23 mouse cellular contexts compared by ENCODE assay signal in genomic region chr11:83551668-83552067, GRCm38 (mm10). TPM values are rescaled to one million over a fixed set of nuclear protein-coding genes. Genes with fewer than 3 reads are reported as not detected.
DNase-seq lines count a peak whose midpoint lies in the region; TF ChIP-seq lines count a peak whose summit lies in the region.
"Had no signal": no experiment of that assay in that cellular context is flagged by ENCODE, and none has a peak within 500 bp of the region (broad histone marks: within the 10 kb centered on the region; RNA-seq: fewer than 3 reads in every experiment).

No protein-coding gene starts in this region.

- H3K9ac ChIP-seq in CH12.LX (ENCODE audit: insufficient read depth, low read depth) = no peak overlapping the region

- peak; percentile 68 for TF ChIP-seq EP300 in CH12.LX (IDR thresholded peaks at IDR 0.05; ENCODE audit: low read length)

- H3K4me1 ChIP-seq in testis, adult 2 months (ENCODE audit: control insufficient read depth, insufficient read depth, low read length) = no peaks in the 10 kb centered on the region
- peaks cover 25 to 48% of the 10 kb centered on the region in 2 experiments for H3K4me1 ChIP-seq in CH12.LX (ENCODE audit: control insufficient read depth in 1 of 2, insufficient read depth in 2 of 2)

- peak overlapping the region; percentile 97 for H3K27ac ChIP-seq in testis, adult 2 months (ENCODE audit: control insufficient read depth, insufficient read depth, low read depth, low read length)
- no peak overlapping the region for H3K27ac ChIP-seq in CH12.LX (ENCODE audit: insufficient read depth, low read depth)

- no peaks in the 10 kb centered on the region for H3K27me3 ChIP-seq in testis, adult 2 months (ENCODE audit: control insufficient read depth, insufficient read depth, low read length)
- no peaks in the 10 kb centered on the region for H3K27me3 ChIP-seq in CH12.LX (replicated peaks)
- H3K27me3 ChIP-seq: Patski had no signal

- dilution Hi-C loops in CH12.LX (cut with MboI; ENCODE audit: extremely low pct_ligation_motif_present, extremely low pct_unique_long_range_greater_than_20kb, low sequenced_read_pairs) = no loop called here

- in situ Hi-C loops in CH12.LX (cut with MboI; ENCODE audit: low pct_ligation_motif_present, low pct_unique_long_range_greater_than_20kb, low sequenced_read_pairs) = loop anchor here (25.0 kb wide), 1 partner anchor 386 kb away; the partner anchor contains the start of gene Ddx52

- no peak overlapping the region for H3K4me3 ChIP-seq in testis, adult 2 months (ENCODE audit: control insufficient read depth, low read depth, low read length)
- H3K4me3 ChIP-seq in CH12.LX (replicated peaks in 1 of 3; ENCODE audit: low read depth in 2 of 3, low read length in 2 of 3, poor library complexity in 1 of 3) = peak overlapping the region in 2 of 3 experiments; percentile 3 to 34

- no peak for DNase-seq in testis, postnatal 10 days (ENCODE audit: low spot score)
- no peak for DNase-seq in CH12.LX (ENCODE audit: extremely low read depth)
- DNase-seq in kidney, adult 9 months = no peak
- DNase-seq: adrenal gland, adult 2 months; adrenal gland, adult 8-10 months; adrenal gland, postnatal 10 days; adrenal gland, postnatal 14 days; adrenal gland, postnatal 25 days; adrenal gland, postnatal 36 days; B cell, adult 2 months; cerebellum, adult 11 months; cerebellum, adult 11-12 months; cerebellum, adult 18-20 months; cerebellum, adult 2 months had no signal

- peaks cover 6% of the 10 kb centered on the region for H3K9me3 ChIP-seq in CH12.LX (replicated peaks; ENCODE audit: low read length)
- H3K9me3 ChIP-seq: G1E had no signal

- H3K4me2 ChIP-seq in CH12.LX (ENCODE audit: insufficient read depth, low read depth, poor library complexity, severe bottlenecking) = 0 out of 2 replicates have a peak overlapping the region, but pooled peaks have one; percentile 3

- TF ChIP-seq POLR2A in testis, adult 2 months (IDR thresholded peaks at IDR 0.05; ENCODE audit: control insufficient read depth, low read depth, low read length) = no peak
- no peak; the same call in 1 of the 2 replicates for TF ChIP-seq POLR2A in CH12.LX (IDR thresholded peaks at IDR 0.05; ENCODE audit: low read depth, low read length)

- no peak for TF ChIP-seq CTCF in testis, adult 2 months (IDR thresholded peaks at IDR 0.05; ENCODE audit: control insufficient read depth, insufficient read depth, insufficient replicate concordance, low read depth, low read length)
- no peak for TF ChIP-seq CTCF in CH12.LX (conservative IDR thresholded peaks at IDR 0.05 in 1 of 2, IDR thresholded peaks at IDR 0.05 in 1 of 2; ENCODE audit: low read depth in 2 of 2, low read length in 2 of 2)

- no peaks in the 10 kb centered on the region for H3K36me3 ChIP-seq in testis, adult 2 months (ENCODE audit: control insufficient read depth, insufficient read depth, low read length)
- H3K36me3 ChIP-seq in CH12.LX (replicated peaks in 1 of 2; ENCODE audit: control insufficient read depth in 1 of 2, insufficient read depth in 1 of 2, low read length in 1 of 2) = no peaks in the 10 kb centered on the region
- H3K36me3 ChIP-seq: G1E had no signal

- TF ChIP-seq RAD21 in CH12.LX (IDR thresholded peaks at IDR 0.05; ENCODE audit: low read depth, low read length) = no peak

- no peaks in the 10 kb centered on the region for H3K79me2 ChIP-seq in CH12.LX (replicated peaks; ENCODE audit: control insufficient read depth, extremely low read depth, insufficient read depth, poor library complexity, severe bottlenecking)

TF ChIP-seq in CH12.LX, 34 proteins besides CTCF, POLR2A, EP300 and RAD21:
- TF ChIP-seq NELFE (IDR thresholded peaks at IDR 0.05; ENCODE audit: low read depth, low read length) (no peak), KAT2A (IDR thresholded peaks at IDR 0.05; ENCODE audit: insufficient replicate concordance, low read length) (no peak), ETS1 (conservative IDR thresholded peaks at IDR 0.05; ENCODE audit: low read depth, low read length) (peak; percentile 48), SMC3 (IDR thresholded peaks at IDR 0.05; ENCODE audit: low read depth, low read length) (peak; percentile 1; the same call in 1 of the 2 replicates), TCF12 (IDR thresholded peaks at IDR 0.05; ENCODE audit: low read depth, low read length) (peak; percentile 65; the same call in 1 of the 2 replicates), POLR2AphosphoS2 (IDR thresholded peaks at IDR 0.05; ENCODE audit: low read depth, low read length) (no peak), NRF1 (IDR thresholded peaks at IDR 0.05; ENCODE audit: low read depth, low read length) (no peak), MAFK (IDR thresholded peaks at IDR 0.05; ENCODE audit: insufficient replicate concordance, low read length) (no peak), CHD1 (IDR thresholded peaks at IDR 0.05; ENCODE audit: low read depth, low read length) (no peak), ZNF384 (IDR thresholded peaks at IDR 0.05; ENCODE audit: low read depth, low read length) (no peak), IRF4 (IDR thresholded peaks at IDR 0.05; ENCODE audit: low read depth, low read length) (peak; percentile 73), BHLHE40 (IDR thresholded peaks at IDR 0.05; ENCODE audit: low read depth, low read length) (peak; percentile 45; the same call in 1 of the 2 replicates), HCFC1 (IDR thresholded peaks at IDR 0.05; ENCODE audit: low read depth, low read length) (no peak), USF1 (IDR thresholded peaks at IDR 0.05; ENCODE audit: low read depth, low read length) (no peak), ELF1 (IDR thresholded peaks at IDR 0.05; ENCODE audit: low read depth, low read length) (no peak), JUN (IDR thresholded peaks at IDR 0.05; ENCODE audit: insufficient read depth, low read depth, low read length) (no peak), PAX5 (IDR thresholded peaks at IDR 0.05; ENCODE audit: low read length) (no peak), ZKSCAN1 (IDR thresholded peaks at IDR 0.05; ENCODE audit: borderline replicate concordance, low read depth, low read length) (no peak), MXI1 (IDR thresholded peaks at IDR 0.05; ENCODE audit: low read depth, low read length) (no peak), TBP (conservative IDR thresholded peaks at IDR 0.05; ENCODE audit: low read depth, low read length) (0 out of 2 replicates have a peak, but pooled peaks have one; percentile 33), JUND (conservative IDR thresholded peaks at IDR 0.05; ENCODE audit: low read depth, low read length) (no peak; the same call in 1 of the 2 replicates), ZC3H11A (IDR thresholded peaks at IDR 0.05; ENCODE audit: low read depth, low read length) (no peak), RCOR1 (conservative IDR thresholded peaks at IDR 0.05; ENCODE audit: low read depth, low read length) (no peak), SIN3A (IDR thresholded peaks at IDR 0.05; ENCODE audit: low read length) (no peak), UBTF (IDR thresholded peaks at IDR 0.05; ENCODE audit: low read depth, low read length) (no peak), MEF2A (IDR thresholded peaks at IDR 0.05; ENCODE audit: borderline replicate concordance, low read depth, low read length) (peak; percentile 64; the same call in 1 of the 2 replicates), MYC (IDR thresholded peaks at IDR 0.05; ENCODE audit: low read depth, low read length) (peak; percentile 41; the same call in 1 of the 2 replicates), ZMIZ1 (IDR thresholded peaks at IDR 0.05; ENCODE audit: low read depth, low read length) (no peak), MAZ (IDR thresholded peaks at IDR 0.05; ENCODE audit: low read depth, low read length) (peak; percentile 25; the same call in 1 of the 2 replicates), MAX (IDR thresholded peaks at IDR 0.05; ENCODE audit: low read length) (no peak)

RNA-seq across cellular contexts. Expression of gene Ccl5, which starts 21.4 kb away (rescaled TPM):
- polyA plus RNA-seq in testis, adult 2 months (2012; rRNA removed) = 2.3 and 3.5 TPM in 2 replicates
- total RNA-seq in CH12.LX (2012; rRNA removed) = 0.68 TPM in 1 of 2 replicates, not detected in the other
- total RNA-seq in CH12.LX (2014; rRNA removed) = 0.60 TPM in 1 of 2 replicates, not detected in the other
- 1.3 and 1.9 TPM in 2 replicates for polyA plus RNA-seq in CH12.LX (2012; ENCODE audit: insufficient read length, low read depth)
- total RNA-seq: adrenal gland, postnatal 14 days; ES-E14; MEL had no signal
- polyA plus RNA-seq: G1E had no signal

RNA-seq across cellular contexts. Expression of gene Ccl9, which starts 26.8 kb away (rescaled TPM):
- polyA plus RNA-seq in testis, adult 2 months (2012; rRNA removed) = 0.14 and 0.55 TPM in 2 replicates
- 0.42 TPM in 1 of 2 replicates, not detected in the other for total RNA-seq in CH12.LX (2012; rRNA removed)
- total RNA-seq in CH12.LX (2014; rRNA removed) = 0.63 and 0.67 TPM in 2 replicates
- polyA plus RNA-seq in CH12.LX (2012; ENCODE audit: insufficient read length, low read depth) = 0.64 and 0.81 TPM in 2 replicates
- polyA plus RNA-seq: CD4-positive, CD25-positive, alpha-beta regulatory T cell, adult 4 months had no signal

RNA-seq across cellular contexts. Expression of gene Heatr9, which starts 29.7 kb away (rescaled TPM):
- polyA plus RNA-seq in testis, adult 2 months (2012; rRNA removed) = 8.7 and 10.8 TPM in 2 replicates
- total RNA-seq in CH12.LX (2012; rRNA removed) (not detected in 2 replicates), CH12.LX (2014; rRNA removed) (not detected in 2 replicates)
- polyA plus RNA-seq in CH12.LX (2012; ENCODE audit: insufficient read length, low read depth) = not detected in 2 replicates
- total RNA-seq: adrenal gland, adult 2 months; adrenal gland, adult 8-10 months; adrenal gland, postnatal 10 days; adrenal gland, postnatal 14 days; adrenal gland, postnatal 25 days; adrenal gland, postnatal 36 days; adrenal gland, postnatal 4 days; ES-E14; G1E; MEL had no signal
- polyA plus RNA-seq: adrenal gland, adult 2 months; brain, embryonic 14.5 days; C2C12; cerebellum, adult 2 months; G1E; Patski had no signal

RNA-seq across cellular contexts. Expression of gene Ccl6, which starts 41.2 kb away (rescaled TPM):
- 0.14 and 0.65 TPM in 2 replicates for polyA plus RNA-seq in testis, adult 2 months (2012; rRNA removed)
- 0.13 and 0.30 TPM in 2 replicates for total RNA-seq in CH12.LX (2012; rRNA removed)
- 1.2 and 1.8 TPM in 2 replicates for total RNA-seq in CH12.LX (2014; rRNA removed)
- 0.93 and 1.3 TPM in 2 replicates for polyA plus RNA-seq in CH12.LX (2012; ENCODE audit: insufficient read length, low read depth)
- total RNA-seq: MEL had no signal
- polyA plus RNA-seq: C2C12; CD4-positive, CD25-positive, alpha-beta regulatory T cell, adult 4 months; Patski had no signal
